Mouse (Mus musculus) kidney, adult 18-20 months (tissue): ENCODE results near the gene Defb25.

Experiments
- DNase-seq: peaks from one replicate; pipeline ENCODE4 v3.0.0; 2021

Gene Defb25

GRCm38 (mm10) chr2:152626774-152627591 lies 4.1 kb upstream of the Defb25 start, which contains the start of gene Rem1:
TSS of gene Rem1 (plus strand) at chr2:152626951.
- no peak for DNase-seq

- DNase-seq, result no peak
These were observed 2.4 kb upstream of the Defb25 start for GRCm38 (mm10) chr2:152625256-152625655.

GRCm38 (mm10) chr2:152624566-152624965 lies 1.7 kb upstream of the Defb25 start:
- no peak for DNase-seq

GRCm38 (mm10) chr2:152622151-152622550 lies 702 bp downstream of the Defb25 start:
- DNase-seq, result no peak

GRCm38 (mm10) chr2:152620367-152621134 lies 2.3 kb downstream of the Defb25 start:
- DNase-seq, result no peak

- DNase-seq, result no peak
These were observed 5.5 kb downstream of the Defb25 start for GRCm38 (mm10) chr2:152617374-152617773.

- DNase-seq, result no peak
These were observed 6.4 kb downstream of the Defb25 start for GRCm38 (mm10) chr2:152616470-152616869.

- DNase-seq, result peak; percentile 43
These were observed 7.3 kb downstream of the Defb25 start for GRCm38 (mm10) chr2:152615563-152615962.

- no peak for DNase-seq
These were observed 10.7 kb downstream of the Defb25 start for GRCm38 (mm10) chr2:152612193-152612592.

GRCm38 (mm10) chr2:152608719-152609118 lies 14.1 kb downstream of the Defb25 start:
- DNase-seq, result no peak

- DNase-seq, result no peak
These were observed 15.1 kb downstream of the Defb25 start for GRCm38 (mm10) chr2:152607746-152608145.

GRCm38 (mm10) chr2:152604057-152604456 lies 18.8 kb downstream of the Defb25 start, which contains the start of gene Defb36:
TSS of gene Defb36 (plus strand) at chr2:152604327.
- peak; percentile 71 for DNase-seq

GRCm38 (mm10) chr2:152601275-152601960 lies 21.4 kb downstream of the Defb25 start:
- no peak for DNase-seq

GRCm38 (mm10) chr2:152600076-152600475 lies 22.8 kb downstream of the Defb25 start:
- no peak for DNase-seq

- DNase-seq, result no peak
These were observed 23.6 kb downstream of the Defb25 start, which contains the start of gene Defb45 for GRCm38 (mm10) chr2:152599299-152599698. TSS of gene Defb45 (minus strand) at chr2:152599399.

- no peak for DNase-seq
These were observed 33.8 kb downstream of the Defb25 start for GRCm38 (mm10) chr2:152589021-152589420.

- DNase-seq, result no peak
These were observed 34.4 kb downstream of the Defb25 start for GRCm38 (mm10) chr2:152588450-152588849.

- DNase-seq, result peak; percentile 22
These were observed 35.8 kb downstream of the Defb25 start for GRCm38 (mm10) chr2:152586926-152587560.

GRCm38 (mm10) chr2:152580612-152581011 lies 42.2 kb downstream of the Defb25 start:
- DNase-seq, result no peak

- DNase-seq, result no peak
These were observed 42.7 kb downstream of the Defb25 start, which contains the start of gene Defb19 for GRCm38 (mm10) chr2:152580107-152580506. TSS of gene Defb19 (minus strand) at chr2:152580312.

GRCm38 (mm10) chr2:152573484-152573883 lies 49.4 kb downstream of the Defb25 start:
- DNase-seq, result no peak
